Mouse (Mus musculus) layer of hippocampus, adult 2 months (tissue): ENCODE data around the gene Fam19a5. TPM values are rescaled to one million over a fixed set of nuclear protein-coding genes. Genes with fewer than 3 reads are reported as not detected.
A peak's percentile ranks its signal among the peaks of the same experiment; 100 is the strongest.

Experiments used
- DNase-seq, 2 experiments: peaks; one replicate each; pipeline ENCODE4 v3.0.0; 2022; ENCODE audit warnings: low spot score in 2 of 2
- H3K27ac ChIP-seq: fragments of 200-600 bp; 2 replicates; pipeline ENCODE4 v1.8.1; 2022
- H3K4me3 ChIP-seq: fragments of 200-600 bp; 2 replicates; pipeline ENCODE4 v1.8.1; 2022; ENCODE audit warnings: mild to moderate bottlenecking
- CTCF ChIP-seq: fragments of 200-600 bp; conservative IDR thresholded peaks from 2 replicates; pipeline ENCODE4 v1.8.1; 2022; ENCODE audit warnings: antibody characterized with exemption, mild to moderate bottlenecking, moderate library complexity
- total RNA-seq, 2 experiments: library from RNA; stranded (reverse); gene quantifications; 2 replicates each; pipeline ENCODE4 v1.2.3; 2021

The Fam19a5 gene
- total RNA-seq, 2 experiments from 2014 or later: 135 to 141 TPM

DNA sequence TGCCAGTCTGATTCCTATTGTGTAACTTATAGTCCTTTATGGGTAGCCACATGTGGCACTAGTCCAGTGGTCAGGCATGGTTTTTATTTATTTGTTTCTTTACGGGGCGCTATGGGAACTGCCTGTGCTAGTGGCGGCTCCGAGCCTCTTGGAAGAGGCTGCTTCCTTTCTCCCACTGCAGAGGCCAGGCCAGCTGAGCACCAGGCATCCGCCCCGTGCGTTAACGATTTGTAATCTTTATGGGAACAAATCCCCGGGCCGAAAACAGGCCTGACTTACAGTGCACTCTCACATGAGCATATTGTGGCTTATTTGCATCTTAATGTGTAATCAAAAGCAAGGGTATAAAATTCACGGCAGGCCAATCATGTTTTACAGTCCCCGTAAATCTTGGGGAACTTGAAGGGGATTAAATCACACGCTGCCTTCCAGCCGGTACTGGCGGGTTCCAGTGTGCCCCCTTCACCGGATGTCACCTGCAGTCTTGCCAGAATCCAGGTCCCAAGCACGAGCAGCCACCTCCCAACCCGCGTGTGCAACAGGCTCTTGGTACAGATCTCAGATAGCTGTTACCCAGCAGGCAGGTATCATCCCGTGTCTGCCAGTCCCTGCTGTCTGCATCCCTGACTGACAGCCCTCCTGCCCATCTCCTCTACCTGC, 112.5 kb downstream of the Fam19a5 start:
- H3K4me3 ChIP-seq: no peak overlapping the region
- no peak for DNase-seq
- no peak for TF ChIP-seq CTCF
- peak overlapping the region; percentile 14; the same call in 1 of the 2 replicates for H3K27ac ChIP-seq

DNA sequence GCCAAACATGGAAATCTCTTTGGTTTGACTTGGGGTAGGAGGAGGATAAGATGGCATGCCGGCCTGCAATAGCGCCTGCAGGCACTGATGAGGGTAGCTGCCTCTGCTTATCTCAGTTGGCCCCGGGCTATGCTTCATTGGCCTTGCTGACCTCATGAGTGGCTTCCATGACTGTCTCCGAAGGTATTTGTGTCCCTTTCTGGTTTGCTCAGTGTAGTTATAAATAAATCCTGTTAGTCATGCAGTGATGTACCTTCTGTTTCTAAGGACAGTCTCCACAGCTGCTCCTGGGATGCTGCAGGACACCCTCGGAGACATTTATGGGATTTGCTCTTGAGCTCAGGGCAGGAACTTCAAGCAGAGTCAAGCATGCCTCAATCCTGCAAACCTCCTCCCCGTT, 115.6 kb downstream of the Fam19a5 start:
- H3K4me3 ChIP-seq: no peak overlapping the region
- no peak for TF ChIP-seq CTCF
- DNase-seq: no peak
- H3K27ac ChIP-seq: peak overlapping the region; percentile 60

DNA sequence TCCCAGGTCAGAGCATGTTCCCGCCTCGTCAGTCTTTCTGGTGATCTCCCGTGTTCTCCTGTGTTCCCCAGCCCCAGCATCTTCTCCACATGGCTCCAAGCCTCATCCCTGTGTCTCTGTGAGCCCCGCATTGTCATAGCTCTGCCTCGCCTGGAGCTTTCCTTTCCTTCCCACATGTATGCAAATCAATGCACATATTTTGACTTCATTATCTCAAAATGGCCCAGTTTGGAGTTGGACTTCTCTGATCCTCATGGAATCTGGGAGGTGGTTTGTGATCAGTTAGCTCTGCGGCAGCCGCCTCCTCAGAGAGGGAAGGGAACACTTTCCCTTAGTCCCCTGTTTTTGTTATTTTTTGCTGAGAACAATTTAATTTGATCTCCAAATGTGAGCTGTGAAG, 117.9 kb downstream of the Fam19a5 start:
- peak; percentile 30 to 75 for DNase-seq
- TF ChIP-seq CTCF: no peak
- Histone ChIP-seq H3K4me3 (no peak overlapping the region), H3K27ac (peak overlapping the region; percentile 75)

DNA sequence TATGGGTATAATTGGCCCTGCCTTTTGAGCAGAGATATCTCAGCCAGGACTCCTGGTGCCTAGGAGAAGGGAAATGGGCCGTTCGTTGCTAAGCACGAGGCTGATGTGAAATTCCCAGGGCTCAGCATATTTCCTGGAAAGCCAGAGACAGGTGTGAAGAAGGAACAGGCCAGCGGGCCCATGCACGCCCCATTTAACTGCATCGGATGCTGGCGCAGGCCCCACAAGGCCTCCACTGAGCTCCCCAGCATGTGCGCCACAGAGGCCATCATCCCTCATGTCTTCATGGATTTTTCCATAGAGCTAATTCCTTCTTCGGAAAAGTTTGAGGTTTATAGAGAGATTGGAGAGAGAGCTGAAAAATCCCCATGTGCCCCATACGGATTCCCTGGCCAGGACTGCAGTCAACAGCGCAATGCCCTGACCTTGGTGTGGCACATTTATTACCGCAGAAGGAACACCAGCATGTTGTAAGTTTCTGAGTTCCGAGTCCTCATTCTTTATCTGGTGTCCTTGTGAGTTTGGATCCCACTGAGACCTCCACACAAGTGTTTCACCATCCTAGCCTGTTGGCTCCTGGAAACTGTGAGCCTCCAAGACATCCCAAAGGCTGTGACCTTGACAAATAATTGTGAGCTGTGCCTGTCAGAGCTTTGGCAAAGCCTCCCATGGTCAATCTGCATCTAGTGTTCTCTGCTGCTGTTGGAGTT, 122.1 kb downstream of the Fam19a5 start:
- Histone ChIP-seq H3K4me3 (no peak overlapping the region), H3K27ac (peak overlapping the region; percentile 56; the same call in 1 of the 2 replicates)
- TF ChIP-seq CTCF: no peak
- DNase-seq: no peak

GRCm38 (mm10) chr15:87667416-87667815, 123.3 kb downstream of the Fam19a5 start:
- no peak for TF ChIP-seq CTCF
- no peak for DNase-seq
- Histone ChIP-seq H3K27ac (peak overlapping the region; percentile 56), H3K4me3 (no peak overlapping the region)

- H3K4me3 ChIP-seq: no peak overlapping the region
- no peak for TF ChIP-seq CTCF
- DNase-seq: no peak
- H3K27ac ChIP-seq: peak overlapping the region; percentile 56
These were observed 124.0 kb downstream of the Fam19a5 start for GRCm38 (mm10) chr15:87668112-87668511.

GRCm38 (mm10) chr15:87671929-87672328, 127.8 kb downstream of the Fam19a5 start:
- Histone ChIP-seq H3K4me3 (no peak overlapping the region), H3K27ac (no peak overlapping the region)
- TF ChIP-seq CTCF: no peak

DNA sequence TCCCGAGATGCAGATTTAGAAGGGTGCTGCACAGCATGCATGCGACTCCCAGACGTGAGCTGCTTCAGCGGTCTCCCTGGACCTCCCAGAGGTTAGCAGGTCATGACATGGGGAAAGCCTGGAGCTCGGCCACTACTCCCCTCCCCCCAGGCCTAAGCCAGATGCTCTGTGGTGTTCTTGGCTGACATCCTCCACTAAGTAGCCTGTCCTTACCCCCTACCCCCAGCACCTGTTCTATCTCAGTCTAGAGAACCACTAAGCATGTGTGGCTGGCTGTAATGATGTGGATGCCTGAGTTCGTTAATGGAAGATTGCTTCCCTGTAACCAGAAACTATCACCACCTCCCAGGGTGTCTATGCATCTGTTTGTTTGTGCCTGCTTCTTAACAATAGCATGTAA, 134.6 kb downstream of the Fam19a5 start:
- TF ChIP-seq CTCF: no peak
- Histone ChIP-seq H3K27ac (peak overlapping the region; percentile 4; the same call in 1 of the 2 replicates), H3K4me3 (no peak overlapping the region)
- no peak for DNase-seq

More at GRCm38 (mm10) chr15:87671929-87672328, 127.8 kb downstream of the Fam19a5 start:
- DNase-seq: no peak

DNA sequence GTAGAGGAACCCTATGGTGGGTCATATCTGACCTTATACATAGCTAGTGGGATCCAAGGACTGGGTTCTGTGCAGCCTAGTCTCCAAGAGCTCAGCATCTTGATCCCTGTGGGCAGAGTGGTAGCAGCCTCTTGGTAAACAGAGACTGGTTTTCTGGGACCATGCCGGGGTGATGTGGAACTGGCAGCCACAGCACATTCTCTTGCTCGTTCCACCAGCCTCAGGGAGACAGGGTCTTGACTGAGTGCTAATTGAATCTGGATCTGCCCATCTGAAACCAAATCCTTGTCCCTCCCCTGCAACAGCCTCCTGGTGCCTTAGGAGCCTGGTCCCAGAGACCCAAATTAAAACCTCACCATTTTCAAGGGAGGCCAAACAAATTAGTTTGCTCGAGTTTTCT, 138.3 kb downstream of the Fam19a5 start:
- peak overlapping the region; percentile 71 for H3K27ac ChIP-seq
- TF ChIP-seq CTCF: no peak
- H3K4me3 ChIP-seq: no peak overlapping the region
- peak; percentile 37 to 63 for DNase-seq

- H3K27ac ChIP-seq: peak overlapping the region; percentile 28; the same call in 1 of the 2 replicates
- TF ChIP-seq CTCF: no peak
- DNase-seq: no peak
- H3K4me3 ChIP-seq: no peak overlapping the region
These were observed 142.4 kb downstream of the Fam19a5 start for GRCm38 (mm10) chr15:87686415-87687040.

GRCm38 (mm10) chr15:87691271-87691955, 147.3 kb downstream of the Fam19a5 start:
- no peak for DNase-seq
- no peak for TF ChIP-seq CTCF
- Histone ChIP-seq H3K27ac (no peak overlapping the region), H3K4me3 (no peak overlapping the region)

- DNase-seq: no peak
- no peak overlapping the region for H3K4me3 ChIP-seq
- no peak for TF ChIP-seq CTCF
- no peak overlapping the region for H3K27ac ChIP-seq
These were observed 147.9 kb downstream of the Fam19a5 start for GRCm38 (mm10) chr15:87691958-87692357.

- DNase-seq: no peak
- Histone ChIP-seq H3K4me3 (no peak overlapping the region), H3K27ac (no peak overlapping the region)
- no peak for TF ChIP-seq CTCF
These were observed 148.3 kb downstream of the Fam19a5 start for GRCm38 (mm10) chr15:87692394-87692793.
